Mouse (Mus musculus): ENCODE results near the gene Zdhhc4. TPM values are rescaled to one million over a fixed set of nuclear protein-coding genes. Genes with fewer than 3 reads are reported as not detected.
A peak's percentile ranks its signal among the peaks of the same experiment; 100 is the strongest.

The Zdhhc4 gene
- 56.0 and 104 TPM in 2 replicates for total RNA-seq (2014; rRNA removed; ENCODE audit: low replicate concordance)
- polyA plus RNA-seq (2015; fragmentation: Nextera tagmentation; extraction: Ambion mirVana) = 58.5 and 63.3 TPM in 2 replicates

DNA sequence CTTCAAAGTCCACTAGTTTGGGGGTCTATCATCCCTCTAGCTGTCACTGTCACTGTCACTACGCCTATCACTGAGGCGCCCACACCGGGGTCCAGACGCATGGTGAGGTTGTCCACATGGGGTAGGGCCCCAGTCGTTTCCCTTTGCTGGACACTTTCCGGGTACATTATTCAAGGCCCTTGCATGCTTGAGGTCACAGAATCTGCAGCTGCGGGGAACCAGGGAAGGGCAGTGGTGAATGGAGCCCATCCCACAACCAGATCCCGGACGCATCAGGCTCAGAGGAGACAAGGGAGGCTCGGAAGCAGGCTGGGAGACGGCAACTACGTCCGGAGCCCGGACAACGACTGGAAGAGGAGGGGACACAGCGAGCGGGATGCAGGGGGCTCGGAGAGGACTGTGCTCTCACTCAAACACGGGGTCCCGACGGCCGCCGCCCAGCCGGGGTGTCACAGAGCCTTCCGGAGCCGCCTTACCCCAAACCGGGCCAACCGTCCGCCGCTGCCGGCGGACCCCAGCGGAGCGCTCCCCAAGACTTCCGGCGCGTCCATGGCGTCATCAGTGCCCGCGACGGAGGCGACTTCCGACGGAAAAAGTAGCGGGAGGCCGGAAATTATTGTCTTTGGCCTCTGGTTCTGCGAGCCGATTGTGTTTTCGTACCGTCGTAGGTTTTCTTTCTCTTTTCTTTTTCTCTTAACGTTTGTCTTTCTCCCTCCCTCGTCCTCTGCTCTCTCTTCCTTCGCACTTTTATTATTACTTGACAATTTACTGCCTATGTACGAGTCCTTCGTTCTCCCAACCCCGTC lies at the start of gene Zdhhc4:
TSS of gene Zdhhc4 (minus strand) at position 567 of the 806 bp plus-strand sequence.
- Histone ChIP-seq H3K27me3 (ENCODE audit: control insufficient read depth, insufficient read depth, low read length) (no peaks in the 10 kb centered on the region), H3K4me3 (ENCODE audit: low read depth, low read length) (peak within 1 kb of the TSS; percentile 95), H3K36me3 (replicated peaks; ENCODE audit: control insufficient read depth, insufficient read depth, low read length) (peaks cover 26% of the 10 kb centered on the region), H3K4me1 (ENCODE audit: control insufficient read depth, insufficient read depth) (peaks cover 15% of the 10 kb centered on the region), H3K9me3 (replicated peaks; ENCODE audit: control insufficient read depth, low read length) (no peaks in the 10 kb centered on the region), H3K9ac (replicated peaks; ENCODE audit: low read depth, low read length) (peak within 1 kb of the TSS; percentile 86), H3K27ac (ENCODE audit: low read depth) (peak within 1 kb of the TSS; percentile 83), H3K4me2 (ENCODE audit: low read depth, low read length) (peak within 1 kb of the TSS; percentile 94)
- ATAC-seq (ENCODE audit: insufficient read depth, low read depth) = peak; percentile 81
- DNase-seq (ENCODE audit: low spot score) = peak; percentile 79
- TF ChIP-seq CTCF (IDR thresholded peaks at IDR 0.05; ENCODE audit: low read depth) (no peak), EP300 (IDR thresholded peaks at IDR 0.05; ENCODE audit: low read depth) (no peak)
- WGBS = under 1% methylated on average over 49 of the region's 57 CpGs

DNA sequence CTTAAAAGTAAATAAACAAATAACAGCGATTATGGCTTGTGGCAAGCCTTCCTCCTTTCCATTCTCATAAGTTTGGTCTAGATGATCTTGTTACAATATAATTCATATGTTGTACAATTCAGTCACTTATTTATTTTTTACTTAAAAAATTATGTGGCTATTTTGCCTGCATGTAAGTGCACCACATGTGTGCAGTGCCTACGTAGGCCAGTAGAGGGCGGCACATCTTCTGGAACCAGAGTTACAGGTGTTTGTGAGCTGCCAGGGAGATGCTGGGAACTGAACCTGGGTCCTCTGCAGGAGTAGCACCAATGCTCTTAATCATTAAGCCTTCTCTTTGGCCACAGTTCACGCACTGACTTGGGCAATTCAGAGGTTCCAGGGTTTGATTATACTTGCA lies 47.1 kb upstream of the Zdhhc4 start:
- Histone ChIP-seq H3K4me2 (ENCODE audit: low read depth, low read length) (no peak overlapping the region), H3K9ac (replicated peaks; ENCODE audit: low read depth, low read length) (no peak overlapping the region), H3K27me3 (ENCODE audit: control insufficient read depth, insufficient read depth, low read length) (peaks cover 45% of the 10 kb centered on the region), H3K36me3 (replicated peaks; ENCODE audit: control insufficient read depth, insufficient read depth, low read length) (no peaks in the 10 kb centered on the region), H3K4me1 (ENCODE audit: control insufficient read depth, insufficient read depth) (no peaks in the 10 kb centered on the region), H3K27ac (ENCODE audit: low read depth) (no peak overlapping the region), H3K4me3 (ENCODE audit: low read depth, low read length) (no peak overlapping the region), H3K9me3 (replicated peaks; ENCODE audit: control insufficient read depth, low read length) (no peaks in the 10 kb centered on the region)
- WGBS = 86% methylated on average over 4 of the region's 4 CpGs
- TF ChIP-seq EP300 (IDR thresholded peaks at IDR 0.05; ENCODE audit: low read depth) (no peak), CTCF (IDR thresholded peaks at IDR 0.05; ENCODE audit: low read depth) (0 out of 2 replicates have a peak, but pooled peaks have one; percentile 6)
- no peak for DNase-seq (ENCODE audit: low spot score)
- no peak for ATAC-seq (ENCODE audit: insufficient read depth, low read depth)

GRCm38 (mm10) chr5:143375242-143375641 lies 46.2 kb upstream of the Zdhhc4 start:
- H3K27ac ChIP-seq (ENCODE audit: low read depth) = no peak overlapping the region
- H3K36me3 ChIP-seq (replicated peaks; ENCODE audit: control insufficient read depth, insufficient read depth, low read length) = no peaks in the 10 kb centered on the region
- no peak for TF ChIP-seq EP300 (IDR thresholded peaks at IDR 0.05; ENCODE audit: low read depth)
- TF ChIP-seq CTCF (IDR thresholded peaks at IDR 0.05; ENCODE audit: low read depth) = peak; percentile 58
- H3K4me1 ChIP-seq (ENCODE audit: control insufficient read depth, insufficient read depth) = no peaks in the 10 kb centered on the region
- H3K9me3 ChIP-seq (replicated peaks; ENCODE audit: control insufficient read depth, low read length) = no peaks in the 10 kb centered on the region
- H3K27me3 ChIP-seq (ENCODE audit: control insufficient read depth, insufficient read depth, low read length) = peaks cover 54% of the 10 kb centered on the region
- ATAC-seq (ENCODE audit: insufficient read depth, low read depth) = peak; percentile 58; the same call in 1 of the 2 replicates
- DNase-seq (ENCODE audit: low spot score) = no peak
- H3K4me2 ChIP-seq (ENCODE audit: low read depth, low read length) = 0 out of 2 replicates have a peak overlapping the region, but pooled peaks have one; percentile 25
- H3K9ac ChIP-seq (replicated peaks; ENCODE audit: low read depth, low read length) = no peak overlapping the region
- 7% methylated on average over 21 of the region's 21 CpGs for WGBS
- no peak overlapping the region for H3K4me3 ChIP-seq (ENCODE audit: low read depth, low read length)

DNA sequence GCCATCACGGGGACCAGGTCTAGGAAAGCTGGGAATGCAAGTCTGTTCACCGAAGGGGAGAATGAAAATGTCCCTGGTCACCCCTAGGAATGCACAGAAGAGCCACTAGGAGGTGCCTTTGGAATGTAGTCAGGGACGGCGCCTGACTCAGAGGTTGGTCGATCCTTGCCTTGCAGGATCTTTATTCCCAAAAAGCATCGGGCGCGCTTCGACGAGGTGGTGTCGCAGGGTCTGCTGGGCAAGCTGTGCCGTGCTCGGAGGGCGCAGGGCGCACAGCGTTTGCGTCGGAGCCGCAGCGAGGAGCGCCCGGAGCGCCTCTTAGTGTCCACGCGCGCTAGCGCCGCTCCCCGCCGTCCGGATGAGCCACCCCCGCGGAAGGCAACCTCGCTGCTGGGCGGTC lies 43.8 kb upstream of the Zdhhc4 start:
- DNase-seq (ENCODE audit: low spot score) = no peak
- H3K9ac ChIP-seq (replicated peaks; ENCODE audit: low read depth, low read length) = no peak overlapping the region

GRCm38 (mm10) chr5:143371146-143371510 lies 42.1 kb upstream of the Zdhhc4 start:
- Histone ChIP-seq H3K9ac (replicated peaks; ENCODE audit: low read depth, low read length) (no peak overlapping the region), H3K27ac (ENCODE audit: low read depth) (no peak overlapping the region), H3K4me3 (ENCODE audit: low read depth, low read length) (no peak overlapping the region), H3K4me2 (ENCODE audit: low read depth, low read length) (no peak overlapping the region), H3K27me3 (ENCODE audit: control insufficient read depth, insufficient read depth, low read length) (peaks cover 84% of the 10 kb centered on the region), H3K4me1 (ENCODE audit: control insufficient read depth, insufficient read depth) (no peaks in the 10 kb centered on the region), H3K9me3 (replicated peaks; ENCODE audit: control insufficient read depth, low read length) (no peaks in the 10 kb centered on the region), H3K36me3 (replicated peaks; ENCODE audit: control insufficient read depth, insufficient read depth, low read length) (no peaks in the 10 kb centered on the region)
- WGBS = 52% methylated on average over 4 of the region's 4 CpGs
- DNase-seq (ENCODE audit: low spot score) (no peak), ATAC-seq (ENCODE audit: insufficient read depth, low read depth) (no peak)
- no peak for TF ChIP-seq EP300 (IDR thresholded peaks at IDR 0.05; ENCODE audit: low read depth)

More for the DNA sequence above, 43.8 kb upstream of the Zdhhc4 start:
- TF ChIP-seq CTCF (IDR thresholded peaks at IDR 0.05; ENCODE audit: low read depth) (peak; percentile 42), EP300 (IDR thresholded peaks at IDR 0.05; ENCODE audit: low read depth) (no peak)
- Histone ChIP-seq H3K27ac (ENCODE audit: low read depth) (no peak overlapping the region), H3K4me2 (ENCODE audit: low read depth, low read length) (peak overlapping the region; percentile 50), H3K4me1 (ENCODE audit: control insufficient read depth, insufficient read depth) (no peaks in the 10 kb centered on the region), H3K36me3 (replicated peaks; ENCODE audit: control insufficient read depth, insufficient read depth, low read length) (no peaks in the 10 kb centered on the region), H3K9me3 (replicated peaks; ENCODE audit: control insufficient read depth, low read length) (no peaks in the 10 kb centered on the region), H3K27me3 (ENCODE audit: control insufficient read depth, insufficient read depth, low read length) (peaks cover 78% of the 10 kb centered on the region), H3K4me3 (ENCODE audit: low read depth, low read length) (peak overlapping the region; percentile 35)
- WGBS = 1% methylated on average over 35 of the region's 35 CpGs
- peak; percentile 36; the same call in 1 of the 2 replicates for ATAC-seq (ENCODE audit: insufficient read depth, low read depth)
